In the genomic region with DNA sequence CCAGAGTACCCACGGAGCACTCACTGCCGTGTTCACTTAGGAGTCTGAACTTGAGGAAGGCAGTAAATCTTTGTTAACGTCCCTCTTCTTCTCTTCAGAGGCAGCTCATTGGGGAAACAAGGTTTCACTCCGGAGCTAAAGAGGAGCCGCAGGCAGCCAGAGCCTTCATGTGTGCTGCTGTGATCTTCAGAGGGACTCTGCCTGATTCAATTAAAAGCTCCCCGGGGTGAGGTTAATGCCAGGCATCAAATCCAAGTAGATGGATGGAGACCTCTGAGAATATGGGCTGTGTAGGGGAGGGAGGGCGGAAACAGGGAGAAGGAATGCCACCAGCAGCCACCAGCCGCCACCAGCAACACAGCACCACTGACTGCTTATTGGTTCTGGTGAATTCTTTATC, we compare ENCODE assay signal across 21 mouse cellular contexts.
A peak's percentile ranks its signal among the peaks of the same experiment; 100 is the strongest.
DNase-seq lines count a peak whose midpoint lies in the region; ATAC-seq lines count a peak whose summit lies in the region.
"Had no signal": no experiment of that assay in that cellular context is flagged by ENCODE, and none has a peak within 500 bp of the region (broad histone marks: within the 10 kb centered on the region; RNA-seq: fewer than 3 reads in every experiment).

No protein-coding gene starts in this region.

- H3K4me2 ChIP-seq in embryonic facial prominence, embryonic 13.5 days, result no peak overlapping the region
- no peak overlapping the region for H3K4me2 ChIP-seq in midbrain, embryonic 15.5 days
- H3K4me2 ChIP-seq in midbrain, embryonic 11.5 days, result no peak overlapping the region
- no peak overlapping the region for H3K4me2 ChIP-seq in embryonic facial prominence, embryonic 14.5 days (ENCODE audit: low read depth, low read length)
- H3K4me2 ChIP-seq: embryonic facial prominence, embryonic 12.5 days; heart, embryonic 11.5 days; heart, embryonic 15.5 days; hindbrain, embryonic 14.5 days had no signal

- intact Hi-C loops in left cerebral cortex, postnatal 14 days (cut with DNase I), result loop anchor here (2.0 to 10.0 kb wide), 2 partner anchors 169 to 329 kb away; no protein-coding TSS in a partner anchor

- WGBS in embryonic facial prominence, embryonic 13.5 days, result 21% methylated on average over 8 of the region's 8 CpGs
- 41% methylated on average over 8 of the region's 8 CpGs for WGBS in embryonic facial prominence, embryonic 10.5 days
- 29% methylated on average over 8 of the region's 8 CpGs for whole genome bisulfite sequencing in midbrain, embryonic 15.5 days
- WGBS in midbrain, embryonic 11.5 days, result 37% methylated on average over 8 of the region's 8 CpGs
- WGBS in embryonic facial prominence, embryonic 14.5 days, result 29% methylated on average over 8 of the region's 8 CpGs

- no peak overlapping the region for H3K9ac ChIP-seq in embryonic facial prominence, embryonic 13.5 days
- no peak overlapping the region for H3K9ac ChIP-seq in midbrain, embryonic 15.5 days
- H3K9ac ChIP-seq in midbrain, embryonic 11.5 days (ENCODE audit: low read length), result no peak overlapping the region
- H3K9ac ChIP-seq in embryonic facial prominence, embryonic 14.5 days (ENCODE audit: low read depth, low read length), result no peak overlapping the region
- H3K9ac ChIP-seq: embryonic facial prominence, embryonic 12.5 days; heart, embryonic 15.5 days; hindbrain, embryonic 14.5 days had no signal

- H3K27ac ChIP-seq in embryonic facial prominence, embryonic 13.5 days, result peak overlapping the region; percentile 5; the same call in 1 of the 2 replicates
- H3K27ac ChIP-seq in embryonic facial prominence, embryonic 10.5 days (replicated peaks), result no peak overlapping the region
- no peak overlapping the region for H3K27ac ChIP-seq in midbrain, embryonic 15.5 days
- no peak overlapping the region for H3K27ac ChIP-seq in midbrain, embryonic 11.5 days (ENCODE audit: low read depth, low read length)
- 0 out of 2 replicates have a peak overlapping the region, but pooled peaks have one; percentile 21 for H3K27ac ChIP-seq in embryonic facial prominence, embryonic 14.5 days (replicated peaks; ENCODE audit: low read depth, low read length)
- H3K27ac ChIP-seq: embryonic facial prominence, embryonic 12.5 days; forebrain, embryonic 10.5 days; heart, adult 2 months; heart, embryonic 15.5 days; hindbrain, embryonic 14.5 days had no signal

- H3K27me3 ChIP-seq in embryonic facial prominence, embryonic 13.5 days, result peaks cover 5% of the 10 kb centered on the region
- H3K27me3 ChIP-seq in embryonic facial prominence, embryonic 10.5 days (replicated peaks; ENCODE audit: low read depth, poor library complexity, severe bottlenecking), result peaks cover 7% of the 10 kb centered on the region
- no peaks in the 10 kb centered on the region for H3K27me3 ChIP-seq in midbrain, embryonic 15.5 days (replicated peaks)
- no peaks in the 10 kb centered on the region for H3K27me3 ChIP-seq in midbrain, embryonic 11.5 days (ENCODE audit: control insufficient read depth, insufficient read depth, low read length)
- no peaks in the 10 kb centered on the region; the same call in 1 of the 2 replicates for H3K27me3 ChIP-seq in embryonic facial prominence, embryonic 14.5 days (replicated peaks; ENCODE audit: control insufficient read depth, insufficient read depth, low read length)

- no peak for ATAC-seq in embryonic facial prominence, embryonic 13.5 days (ENCODE audit: insufficient number of reproducible peaks, insufficient read depth, low FRiP score, low TSS enrichment, low read depth)
- ATAC-seq in midbrain, embryonic 15.5 days (replicated peaks), result 0 out of 2 replicates have a peak, but pooled peaks have one; percentile 15
- no peak for ATAC-seq in midbrain, embryonic 11.5 days (ENCODE audit: low FRiP score)
- ATAC-seq in embryonic facial prominence, embryonic 14.5 days (ENCODE audit: low read depth), result no peak
- ATAC-seq in frontal cortex, adult (ENCODE audit: low TSS enrichment), result no peak
- ATAC-seq: forebrain, embryonic 16.5 days had no signal

- H3K4me1 ChIP-seq in embryonic facial prominence, embryonic 13.5 days, result peaks cover 26% of the 10 kb centered on the region
- H3K4me1 ChIP-seq in embryonic facial prominence, embryonic 10.5 days, result peaks cover 31% of the 10 kb centered on the region
- H3K4me1 ChIP-seq in midbrain, embryonic 15.5 days, result 0 out of 2 replicates have a peak, but pooled peaks cover 4% of the 10 kb centered on the region
- peaks cover 3% of the 10 kb centered on the region; the same call in 1 of the 2 replicates for H3K4me1 ChIP-seq in midbrain, embryonic 11.5 days (ENCODE audit: control insufficient read depth, insufficient read depth, low read length)
- H3K4me1 ChIP-seq in embryonic facial prominence, embryonic 14.5 days (ENCODE audit: control insufficient read depth, insufficient read depth, low read length), result peaks cover 10% of the 10 kb centered on the region

- no peak overlapping the region for H3K4me3 ChIP-seq in embryonic facial prominence, embryonic 13.5 days
- H3K4me3 ChIP-seq in embryonic facial prominence, embryonic 10.5 days, result no peak overlapping the region
- no peak overlapping the region for H3K4me3 ChIP-seq in midbrain, embryonic 15.5 days
- H3K4me3 ChIP-seq in midbrain, embryonic 11.5 days (ENCODE audit: low read depth, low read length), result no peak overlapping the region
- H3K4me3 ChIP-seq in embryonic facial prominence, embryonic 14.5 days (ENCODE audit: low read depth, low read length), result no peak overlapping the region
- H3K4me3 ChIP-seq: embryonic facial prominence, embryonic 12.5 days; erythroblast, embryonic 14.5 days; forebrain, embryonic 10.5 days; heart, adult 2 months; heart, embryonic 15.5 days had no signal

- H3K9me3 ChIP-seq in embryonic facial prominence, embryonic 13.5 days, result 0 out of 2 replicates have a peak, but pooled peaks cover 3% of the 10 kb centered on the region
- H3K9me3 ChIP-seq in embryonic facial prominence, embryonic 10.5 days, result 0 out of 2 replicates have a peak, but pooled peaks cover 6% of the 10 kb centered on the region
- H3K9me3 ChIP-seq in midbrain, embryonic 15.5 days, result no peaks in the 10 kb centered on the region
- H3K9me3 ChIP-seq in midbrain, embryonic 11.5 days (ENCODE audit: control insufficient read depth, low read length), result no peaks in the 10 kb centered on the region
- H3K9me3 ChIP-seq in embryonic facial prominence, embryonic 14.5 days (ENCODE audit: control insufficient read depth, low read length), result 0 out of 2 replicates have a peak, but pooled peaks cover 5% of the 10 kb centered on the region
- H3K9me3 ChIP-seq: embryonic facial prominence, embryonic 12.5 days; heart, embryonic 15.5 days had no signal

- H3K36me3 ChIP-seq in embryonic facial prominence, embryonic 13.5 days, result no peaks in the 10 kb centered on the region
- no peaks in the 10 kb centered on the region for H3K36me3 ChIP-seq in embryonic facial prominence, embryonic 10.5 days (replicated peaks)
- H3K36me3 ChIP-seq in midbrain, embryonic 15.5 days (replicated peaks), result no peaks in the 10 kb centered on the region
- no peaks in the 10 kb centered on the region for H3K36me3 ChIP-seq in midbrain, embryonic 11.5 days (ENCODE audit: control insufficient read depth, insufficient read depth, low read length)
- H3K36me3 ChIP-seq in embryonic facial prominence, embryonic 14.5 days (ENCODE audit: control insufficient read depth, insufficient read depth, low read length), result no peaks in the 10 kb centered on the region
- H3K36me3 ChIP-seq: embryonic facial prominence, embryonic 12.5 days; forebrain, embryonic 10.5 days; heart, embryonic 15.5 days had no signal

- no peak for DNase-seq in embryonic facial prominence, embryonic 10.5 days (ENCODE audit: low spot score)
- no peak for DNase-seq in midbrain, embryonic 11.5 days (ENCODE audit: low spot score, missing footprints)
- DNase-seq in embryonic facial prominence, embryonic 14.5 days (ENCODE audit: low spot score), result no peak
- no peak for DNase-seq in left cerebral cortex, postnatal 14 days (ENCODE audit: low spot score in 2 of 2)
- DNase-seq: adrenal gland, postnatal 10 days; cerebellum, adult 11-12 months; cerebellum, adult 9-10 months; cerebellum, postnatal 36 days; gastrocnemius, postnatal 14 days; heart, adult 2 months; heart, postnatal 14 days had no signal

Comparison
In these comparisons a context has a peak if more than half of its experiments do, and no peak if none do; other contexts are left out.
1. H3K27ac ChIP-seq: peak in embryonic facial prominence, embryonic 13.5 days (single experiment) and embryonic facial prominence, embryonic 14.5 days (single experiment); none in embryonic facial prominence, embryonic 10.5 days (single experiment), midbrain, embryonic 15.5 days (single experiment) and midbrain, embryonic 11.5 days (single experiment).